Mouse (Mus musculus) thymus, adult 2 months (tissue): ENCODE measurements around the gene Frmd8. TPM values are rescaled to one million over a fixed set of nuclear protein-coding genes. Genes with fewer than 3 reads are reported as not detected.

ENCODE experiments used
- DNase-seq: peaks from one replicate; pipeline ENCODE4 v3.0.0; 2021
- H3K27ac ChIP-seq: fragments of 200-500 bp; 2 replicates; pipeline ENCODE4 v1.5.1; 2012; ENCODE audit warnings: low read length, control low read depth; ENCODE audit not compliant: control insufficient read depth, insufficient read depth
- H3K27me3 ChIP-seq: fragments of 200-500 bp; 2 replicates; pipeline ENCODE4 v1.6.1; 2012; ENCODE audit warnings: mild to moderate bottlenecking, low read length, moderate library complexity, mixed read lengths; ENCODE audit not compliant: control insufficient read depth, insufficient read depth
- H3K36me3 ChIP-seq: fragments of 200-500 bp; 2 replicates; pipeline ENCODE4 v1.6.1; 2012; ENCODE audit warnings: mild to moderate bottlenecking, low read length, moderate library complexity; ENCODE audit not compliant: control insufficient read depth, insufficient read depth
- H3K4me1 ChIP-seq: fragments of 200-500 bp; replicated peaks from 2 replicates; pipeline ENCODE4 v1.6.1; 2012; ENCODE audit warnings: low read length; ENCODE audit not compliant: control insufficient read depth, insufficient read depth
- H3K4me3 ChIP-seq: fragments of 200-500 bp; 2 replicates; pipeline ENCODE4 v1.5.1; 2012; ENCODE audit warnings: mild to moderate bottlenecking, low read length, control low read depth, moderate library complexity; ENCODE audit not compliant: control insufficient read depth, insufficient read depth
- CTCF ChIP-seq: fragments of 200-500 bp; IDR thresholded peaks from 2 replicates; pipeline ENCODE4 v1.5.1; 2012; ENCODE audit warnings: mild to moderate bottlenecking, control low read depth, low read length, moderate library complexity, borderline replicate concordance; ENCODE audit not compliant: control insufficient read depth, poor library complexity, insufficient read depth; ENCODE audit errors: extremely low read depth
- POLR2A ChIP-seq: fragments of 200-500 bp; IDR thresholded peaks from 2 replicates; pipeline ENCODE4 v1.6.1; 2012; ENCODE audit warnings: mild to moderate bottlenecking, low read length, control low read depth, moderate library complexity; ENCODE audit not compliant: control insufficient read depth, poor library complexity, insufficient read depth; ENCODE audit errors: extremely low read depth
- WGBS: fragments of 180-500 bp; shearing (Covaris S2); methylation state at CpG from one replicate; pipeline ENCODE4 v1.1.7; 2018; 5-methylcytosine and 5-hydroxymethylcytosine counted together
- polyA plus RNA-seq: library from polyadenylated mRNA; depleted of rRNA; stranded (reverse); fragments of >200 nt; gene quantifications from 2 replicates; pipeline ENCODE4 v1.2.3, GENCODE M21; 2012

Frmd8 gene
- polyA plus RNA-seq, 1 experiment: 121 TPM

GRCm38 (mm10) chr19:5829958-5830615, 45.0 kb downstream of the Frmd8 start:
- H3K36me3 ChIP-seq: peaks cover 11% of the 10 kb centered on the region
- no peak overlapping the region for H3K4me3 ChIP-seq
- H3K4me1 ChIP-seq: peaks cover 22% of the 10 kb centered on the region
- DNase-seq: no peak
- WGBS: 96% methylated on average over 19 of the region's 19 CpGs
- TF ChIP-seq CTCF (no peak), POLR2A (no peak)
- no peak overlapping the region for H3K27ac ChIP-seq
- no peaks in the 10 kb centered on the region for H3K27me3 ChIP-seq

DNA sequence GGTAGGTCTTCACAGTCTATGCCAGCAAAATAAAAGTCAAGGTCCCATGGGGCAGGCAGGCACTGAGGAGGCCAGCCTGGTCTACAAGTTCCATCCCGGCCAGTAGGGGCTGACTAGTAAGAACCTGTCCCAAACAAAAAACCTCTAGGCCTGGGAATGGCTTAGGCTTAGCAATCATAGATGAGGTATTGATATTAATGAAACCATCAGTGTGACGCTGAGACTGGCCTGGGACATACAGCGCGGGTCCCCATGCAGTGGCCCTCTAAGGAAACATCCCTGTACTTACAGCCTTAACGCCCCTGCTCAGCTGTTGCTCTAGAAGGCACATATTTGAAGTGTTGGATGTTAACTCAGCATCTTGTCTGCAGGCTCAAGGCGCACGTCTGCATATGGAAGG, 46.2 kb downstream of the Frmd8 start:
- Histone ChIP-seq H3K27me3 (no peaks in the 10 kb centered on the region), H3K4me3 (no peak overlapping the region), H3K27ac (no peak overlapping the region), H3K36me3 (peaks cover 11% of the 10 kb centered on the region), H3K4me1 (peaks cover 28% of the 10 kb centered on the region)
- no peak for TF ChIP-seq POLR2A
- TF ChIP-seq CTCF: no peak
- DNase-seq: no peak
- WGBS: 93% methylated on average over 7 of the region's 7 CpGs

DNA sequence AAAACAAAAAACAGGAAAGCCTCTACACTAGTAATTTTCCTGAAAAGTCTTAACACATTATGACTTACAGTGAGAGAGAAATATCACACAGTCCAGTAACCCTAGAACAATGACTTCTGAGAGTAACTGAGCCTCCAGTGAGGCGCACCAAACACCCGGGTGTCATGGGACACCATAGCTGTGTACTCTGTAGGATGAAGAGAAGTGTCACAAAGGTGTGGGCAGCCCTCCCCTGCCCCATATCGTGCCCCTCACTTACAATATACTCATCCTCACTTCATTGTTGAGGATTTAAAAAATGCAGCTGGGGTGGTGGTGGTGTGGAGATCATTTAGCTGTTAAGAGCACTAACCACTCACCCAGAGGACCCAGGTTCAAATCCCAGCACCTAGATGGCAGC, 46.9 kb downstream of the Frmd8 start:
- WGBS: 94% methylated on average over 3 of the region's 3 CpGs
- Histone ChIP-seq H3K4me3 (no peak overlapping the region), H3K36me3 (peaks cover 11% of the 10 kb centered on the region), H3K27ac (no peak overlapping the region), H3K27me3 (no peaks in the 10 kb centered on the region), H3K4me1 (peaks cover 27% of the 10 kb centered on the region)
- no peak for DNase-seq
- no peak for TF ChIP-seq POLR2A
- TF ChIP-seq CTCF: no peak

DNA sequence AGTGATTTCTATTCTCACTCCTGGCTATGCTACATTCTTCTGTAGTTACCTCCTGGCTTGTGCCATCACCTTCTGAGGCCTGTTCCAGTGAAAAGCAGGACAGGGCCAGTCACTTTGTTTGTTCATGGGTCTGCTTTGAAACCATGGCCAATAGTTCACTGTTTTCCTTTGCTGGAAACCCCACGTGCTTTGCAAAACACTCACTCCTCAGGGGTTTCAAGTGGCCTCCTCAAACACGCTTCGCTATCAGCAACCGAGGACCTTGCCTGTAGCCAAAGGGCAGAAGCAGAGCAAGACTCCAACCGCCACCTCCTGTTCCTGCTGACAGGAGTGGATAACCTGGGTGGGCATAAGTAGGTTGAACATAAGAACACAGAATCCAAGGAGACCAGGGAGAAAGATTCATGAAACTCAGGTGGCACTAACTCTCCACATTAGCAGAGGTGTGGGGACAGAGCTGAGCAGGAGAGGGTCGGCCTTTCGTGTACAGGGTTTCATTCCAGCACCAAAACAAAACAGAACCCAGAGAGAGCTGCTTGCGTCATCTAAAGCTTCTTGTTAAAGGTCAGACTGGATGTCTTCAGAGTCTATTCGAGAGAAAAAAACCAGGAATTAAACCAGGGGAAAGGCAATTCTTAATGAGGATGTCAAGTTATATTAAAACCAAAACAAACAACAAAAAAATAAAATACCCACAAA, 47.5 kb downstream of the Frmd8 start:
- Histone ChIP-seq H3K4me1 (peaks cover 31% of the 10 kb centered on the region), H3K4me3 (no peak overlapping the region), H3K36me3 (peaks cover 11% of the 10 kb centered on the region), H3K27ac (no peak overlapping the region), H3K27me3 (no peaks in the 10 kb centered on the region)
- TF ChIP-seq CTCF: no peak
- no peak for TF ChIP-seq POLR2A
- 93% methylated on average over 9 of the region's 9 CpGs for WGBS
- no peak for DNase-seq

DNA sequence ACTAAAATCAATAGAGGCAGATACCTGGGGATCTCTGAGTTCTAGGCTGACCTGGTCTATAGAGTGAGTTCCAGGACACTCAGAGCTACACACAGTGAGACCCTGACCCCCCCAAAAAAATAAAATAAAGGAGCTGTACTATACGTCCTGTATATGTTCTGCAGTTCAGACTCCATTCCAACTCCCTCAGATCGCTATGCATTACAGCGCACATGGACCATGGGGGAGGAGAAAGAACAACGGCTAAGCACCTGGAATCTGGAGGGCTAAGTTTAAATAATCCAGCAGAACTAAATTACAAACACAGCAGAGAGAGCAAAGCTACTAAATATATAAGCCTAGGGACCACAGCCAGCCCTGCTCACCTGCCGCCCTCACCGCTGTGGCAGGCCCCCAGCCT, 48.0 kb downstream of the Frmd8 start:
- Histone ChIP-seq H3K27me3 (no peaks in the 10 kb centered on the region), H3K4me1 (peaks cover 36% of the 10 kb centered on the region), H3K36me3 (peaks cover 11% of the 10 kb centered on the region), H3K4me3 (no peak overlapping the region), H3K27ac (no peak overlapping the region)
- 97% methylated on average over 6 of the region's 6 CpGs for WGBS
- no peak for DNase-seq
- TF ChIP-seq POLR2A (no peak), CTCF (no peak)

- H3K27ac ChIP-seq: no peak overlapping the region
- peaks cover 37% of the 10 kb centered on the region for H3K4me1 ChIP-seq
- H3K36me3 ChIP-seq: peaks cover 11% of the 10 kb centered on the region
- WGBS: 96% methylated on average over 4 of the region's 4 CpGs
- no peak for DNase-seq
- H3K4me3 ChIP-seq: no peak overlapping the region
- H3K27me3 ChIP-seq: no peaks in the 10 kb centered on the region
- TF ChIP-seq POLR2A: no peak
- no peak for TF ChIP-seq CTCF
Observed at GRCm38 (mm10) chr19:5826731-5827002, 48.4 kb downstream of the Frmd8 start.

DNA sequence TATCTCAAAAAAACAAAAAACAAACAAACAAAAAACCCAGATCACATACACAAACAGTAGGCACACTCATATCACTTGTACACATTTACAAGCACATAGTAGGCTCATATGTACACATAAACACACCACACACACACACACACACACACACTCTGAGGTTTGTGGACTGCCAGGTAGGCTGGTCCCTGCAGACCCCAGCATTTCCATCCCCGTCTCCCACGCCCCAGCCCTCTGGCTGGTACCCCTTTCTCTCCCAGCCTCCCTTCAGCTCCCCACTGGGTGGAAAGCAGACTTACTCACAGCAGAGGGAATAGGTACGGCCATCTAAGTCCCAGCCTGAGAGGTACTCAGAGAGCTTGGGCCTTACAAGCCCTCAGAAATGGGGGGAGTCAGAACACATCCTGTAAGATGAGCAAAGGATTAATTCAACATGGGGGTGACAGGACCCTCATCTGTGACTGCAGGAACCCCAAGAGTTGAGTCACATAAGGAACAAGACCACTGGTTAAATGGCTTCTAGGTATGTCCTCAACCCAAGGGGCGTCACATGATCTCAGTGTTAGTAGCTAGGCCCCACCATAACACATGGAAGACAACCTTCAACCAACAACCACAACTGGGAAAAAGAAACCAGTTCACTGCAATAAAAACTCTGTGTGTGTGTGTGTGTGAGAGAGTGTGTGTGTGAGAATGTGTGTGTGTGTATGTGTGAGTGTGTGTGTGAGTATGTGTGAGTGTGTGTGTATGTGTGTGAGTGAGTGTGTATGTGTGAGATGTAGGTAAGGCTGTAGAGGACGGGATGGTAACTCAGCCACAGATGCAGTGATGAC, 49.0 kb downstream of the Frmd8 start:
- peaks cover 11% of the 10 kb centered on the region for H3K36me3 ChIP-seq

More for the DNA sequence above, 49.0 kb downstream of the Frmd8 start:
- 96% methylated on average over 5 of the region's 5 CpGs for WGBS
- TF ChIP-seq CTCF: no peak
- no peak for TF ChIP-seq POLR2A
- Histone ChIP-seq H3K4me3 (no peak overlapping the region), H3K27ac (no peak overlapping the region), H3K4me1 (peaks cover 37% of the 10 kb centered on the region), H3K27me3 (no peaks in the 10 kb centered on the region)
- no peak for DNase-seq
